In the genomic region with DNA sequence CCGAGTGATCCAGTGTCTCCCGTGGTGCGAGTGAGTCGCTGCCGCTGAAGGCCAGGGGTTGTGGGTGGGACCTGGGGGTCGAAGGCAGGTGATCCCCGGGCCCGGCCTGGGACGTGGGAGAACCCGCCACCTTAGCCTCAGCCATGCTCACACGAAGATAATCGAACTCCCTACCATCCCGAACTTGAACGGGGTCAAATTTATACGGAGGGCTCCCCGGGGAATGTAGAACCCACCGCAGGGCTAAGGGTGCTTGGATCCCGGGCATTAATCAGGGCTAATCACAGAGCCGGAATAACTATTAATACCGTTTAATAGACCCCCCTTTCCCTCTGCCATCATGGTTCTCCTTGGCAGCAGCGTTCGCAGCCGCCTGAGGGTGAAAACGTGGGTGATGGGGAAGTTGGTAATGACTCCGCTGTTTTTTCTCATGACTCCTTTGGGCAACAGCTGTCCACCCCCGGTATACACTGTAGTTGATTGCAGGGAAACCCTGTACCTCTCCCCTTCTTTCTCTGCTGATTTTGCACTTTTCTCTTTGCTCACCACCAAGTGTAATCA, we compare ENCODE assay signal across 8 mouse cellular contexts. TPM values are rescaled to one million over a fixed set of nuclear protein-coding genes. Genes with fewer than 3 reads are reported as not detected.
DNase-seq lines count a peak whose midpoint lies in the region; ATAC-seq and TF ChIP-seq lines count a peak whose summit lies in the region.

No protein-coding gene starts in this region.

- H3K9ac ChIP-seq in forebrain, embryonic 14.5 days (ENCODE audit: low read length): peak overlapping the region; percentile 95
- peak overlapping the region; percentile 100 for H3K9ac ChIP-seq in liver, embryonic 14.5 days (replicated peaks)

- DNase-seq in heart, adult 18-20 months: peak; percentile 55 to 58
- no peak for DNase-seq in heart, postnatal 25 days (ENCODE audit: low spot score)
- peak; percentile 58 for DNase-seq in cerebellum, adult 11-12 months
- peak; percentile 48 for DNase-seq in forebrain, embryonic 14.5 days (ENCODE audit: low spot score)
- peak; percentile 68 for DNase-seq in induced T-regulatory cell, adult 2 months (ENCODE audit: low read depth)
- peak; percentile 52 to 57 (median 54) for DNase-seq in liver, embryonic 14.5 days (ENCODE audit: low read depth in 3 of 3, low spot score in 3 of 3)
- DNase-seq in testis, postnatal 14 days (ENCODE audit: low spot score): peak; percentile 44

- peaks cover 14% of the 10 kb centered on the region for H3K36me3 ChIP-seq in forebrain, embryonic 14.5 days (ENCODE audit: control insufficient read depth, insufficient read depth, low read length)
- peaks cover 31% of the 10 kb centered on the region for H3K36me3 ChIP-seq in liver, embryonic 14.5 days (replicated peaks; ENCODE audit: control insufficient read depth, insufficient read depth, low read depth)
- H3K36me3 ChIP-seq in myocyte (ENCODE audit: control insufficient read depth, insufficient read depth): peaks cover 24% of the 10 kb centered on the region

- under 1% methylated on average over 26 of the region's 26 CpGs for WGBS in forebrain, embryonic 14.5 days
- under 1% methylated on average over 26 of the region's 26 CpGs for WGBS in liver, embryonic 14.5 days (ENCODE audit: insufficient replicate concordance)

- TF ChIP-seq EP300 in liver, embryonic 14.5 days (IDR thresholded peaks at IDR 0.05; ENCODE audit: low read depth): no peak

- peak overlapping the region; percentile 99 for H3ac ChIP-seq in myocyte (ENCODE audit: control insufficient read depth, insufficient read length)

- peak overlapping the region; percentile 98 for H3K4me3 ChIP-seq in forebrain, embryonic 14.5 days (ENCODE audit: low read depth, low read length)
- H3K4me3 ChIP-seq in liver, embryonic 14.5 days (ENCODE audit: insufficient read depth in 1 of 2, low read depth in 2 of 2, low read length in 2 of 2): peak overlapping the region; percentile 81 to 95
- H3K4me3 ChIP-seq in myocyte: peak overlapping the region; percentile 85

- intact Hi-C loops in heart, postnatal 25 days (cut with DNase I): loop anchor here (2.0 kb wide), 1 partner anchor 29 kb away; the partner anchor contains the start of genes Acot13 and Tdp2

- peak overlapping the region; percentile 88 for H3K4me2 ChIP-seq in forebrain, embryonic 14.5 days (ENCODE audit: low read length)
- peak overlapping the region; percentile 99 for H3K4me2 ChIP-seq in liver, embryonic 14.5 days (ENCODE audit: low read depth)
- peak overlapping the region; percentile 81 for H3K4me2 ChIP-seq in myocyte (ENCODE audit: low read depth)

- no peak for ATAC-seq in forebrain, embryonic 14.5 days
- no peak for ATAC-seq in liver, embryonic 14.5 days (ENCODE audit: insufficient read depth)

- TF ChIP-seq POLR2A in myocyte (IDR thresholded peaks at IDR 0.05; ENCODE audit: insufficient read length, low read depth): peak; percentile 21

- H3K27me3 ChIP-seq in forebrain, embryonic 14.5 days (replicated peaks; ENCODE audit: control insufficient read depth, insufficient read depth, low read length): no peaks in the 10 kb centered on the region
- H3K27me3 ChIP-seq in liver, embryonic 14.5 days (ENCODE audit: control insufficient read depth, insufficient read depth, low read length): no peaks in the 10 kb centered on the region
- no peaks in the 10 kb centered on the region for H3K27me3 ChIP-seq in myocyte (ENCODE audit: control insufficient read depth, insufficient read depth, insufficient read length)

- no peak for TF ChIP-seq CTCF in liver, embryonic 14.5 days (IDR thresholded peaks at IDR 0.05; ENCODE audit: low read depth)

- peak overlapping the region; percentile 99; the same call in 1 of the 2 replicates for H3K27ac ChIP-seq in forebrain, embryonic 14.5 days (ENCODE audit: low read depth, low read length)
- H3K27ac ChIP-seq in liver, embryonic 14.5 days: peak overlapping the region; percentile 94

- H3K79me2 ChIP-seq in myocyte (ENCODE audit: control insufficient read depth, insufficient read depth): peaks cover 54% of the 10 kb centered on the region

- H3K4me1 ChIP-seq in forebrain, embryonic 14.5 days (ENCODE audit: control insufficient read depth, insufficient read depth, low read length): peaks cover 17% of the 10 kb centered on the region
- H3K4me1 ChIP-seq in liver, embryonic 14.5 days (replicated peaks; ENCODE audit: control insufficient read depth in 2 of 2, insufficient read depth in 2 of 2, low read length in 1 of 2): peaks cover 13 to 14% of the 10 kb centered on the region in 2 experiments

- no peaks in the 10 kb centered on the region for H3K9me3 ChIP-seq in forebrain, embryonic 14.5 days (replicated peaks; ENCODE audit: control insufficient read depth, low read length)
- H3K9me3 ChIP-seq in liver, embryonic 14.5 days (ENCODE audit: control insufficient read depth, low read length): no peaks in the 10 kb centered on the region

TF ChIP-seq in myocyte, 11 proteins besides CTCF, POLR2A, EP300 and RAD21:
- TF ChIP-seq MYOG (IDR thresholded peaks at IDR 0.05; ENCODE audit: control insufficient read depth in 1 of 3, insufficient read depth in 1 of 3, insufficient read length in 2 of 3, low read depth in 2 of 3) (peak in 2 of 3 experiments; percentile 12 to 63), POLR2AphosphoS2 (IDR thresholded peaks at IDR 0.05; ENCODE audit: insufficient read length, low read depth) (peak; percentile 43), MYOD1 (IDR thresholded peaks at IDR 0.05; ENCODE audit: control insufficient read depth in 1 of 3, insufficient read length in 2 of 3, low read depth in 2 of 3) (peak in 2 of 3 experiments; percentile 26 to 51), TCF3 (IDR thresholded peaks at IDR 0.05; ENCODE audit: insufficient read length, low read depth) (no peak)
TF ChIP-seq in myocyte: peak in this region for 3.

RNA-seq across cellular contexts. Expression of gene BC005537, which starts 0.8 kb away (rescaled TPM):
- total RNA-seq in heart, adult 18-20 months (2021): 100 to 1,000 TPM; 132 to 137 TPM
- total RNA-seq in heart, postnatal 25 days (2021): 100 to 1,000 TPM; 120 to 132 TPM
- 50.3 and 57.9 TPM in 2 replicates for polyA plus RNA-seq in forebrain, embryonic 14.5 days (2014; fragmentation: Nextera tagmentation; extraction: Ambion mirVana)
- polyA plus RNA-seq in liver, embryonic 14.5 days (2012; rRNA removed): 17.4 and 33.5 TPM in 2 replicates
- 13.7 and 14.5 TPM in 2 replicates for polyA plus RNA-seq in liver, embryonic 14.5 days (2014; fragmentation: Nextera tagmentation; extraction: Ambion mirVana)
- 27.3 TPM for polyA plus RNA-seq in myocyte (2012; fragmentation: generic; extraction: Trizol)

RNA-seq across cellular contexts. Expression of gene Acot13, which starts 29.1 kb away (rescaled TPM):
- 100 to 1,000 TPM; 395 to 427 TPM for total RNA-seq in heart, adult 18-20 months (2021)
- total RNA-seq in heart, postnatal 25 days (2021): 100 to 1,000 TPM; 422 to 431 TPM
- polyA plus RNA-seq in forebrain, embryonic 14.5 days (2014; fragmentation: Nextera tagmentation; extraction: Ambion mirVana): 66.1 and 73.3 TPM in 2 replicates
- 26.2 and 38.2 TPM in 2 replicates for polyA plus RNA-seq in liver, embryonic 14.5 days (2012; rRNA removed)
- polyA plus RNA-seq in liver, embryonic 14.5 days (2014; fragmentation: Nextera tagmentation; extraction: Ambion mirVana): 61.9 and 67.0 TPM in 2 replicates
- 67.1 TPM for polyA plus RNA-seq in myocyte (2012; fragmentation: generic; extraction: Trizol)

RNA-seq across cellular contexts. Expression of gene Tdp2, which starts 29.3 kb away (rescaled TPM):
- total RNA-seq in heart, adult 18-20 months (2021): 10 to 100 TPM; 13.1 TPM
- total RNA-seq in heart, postnatal 25 days (2021): 10 to 100 TPM; 12.9 to 15.5 TPM
- polyA plus RNA-seq in forebrain, embryonic 14.5 days (2014; fragmentation: Nextera tagmentation; extraction: Ambion mirVana): 44.9 and 45.1 TPM in 2 replicates
- 17.0 and 21.8 TPM in 2 replicates for polyA plus RNA-seq in liver, embryonic 14.5 days (2012; rRNA removed)
- 25.0 and 26.4 TPM in 2 replicates for polyA plus RNA-seq in liver, embryonic 14.5 days (2014; fragmentation: Nextera tagmentation; extraction: Ambion mirVana)
- polyA plus RNA-seq in myocyte (2012; fragmentation: generic; extraction: Trizol): 5.4 TPM

RNA-seq across cellular contexts. Expression of gene Gmnn, which starts 40.5 kb away (rescaled TPM):
- 10 to 100 TPM; 61.0 to 65.8 TPM for total RNA-seq in heart, adult 18-20 months (2021)
- total RNA-seq in heart, postnatal 25 days (2021): 10 to 100 TPM; 38.7 to 42.9 TPM
- polyA plus RNA-seq in forebrain, embryonic 14.5 days (2014; fragmentation: Nextera tagmentation; extraction: Ambion mirVana): 44.9 and 65.6 TPM in 2 replicates
- polyA plus RNA-seq in liver, embryonic 14.5 days (2012; rRNA removed): 32.1 and 65.7 TPM in 2 replicates
- polyA plus RNA-seq in liver, embryonic 14.5 days (2014; fragmentation: Nextera tagmentation; extraction: Ambion mirVana): 149 and 153 TPM in 2 replicates
- polyA plus RNA-seq in myocyte (2012; fragmentation: generic; extraction: Trizol): 10.8 TPM

RNA-seq across cellular contexts. Expression of gene D130043K22Rik, which starts 42.7 kb away (rescaled TPM):
- under 1 TPM in 1 of 2 experiments, not detected in 1; 0.05 TPM for total RNA-seq in heart, adult 18-20 months (2021)
- not detected for total RNA-seq in heart, postnatal 25 days (2021)
- 1.4 and 2.6 TPM in 2 replicates for polyA plus RNA-seq in forebrain, embryonic 14.5 days (2014; fragmentation: Nextera tagmentation; extraction: Ambion mirVana)
- 0.04 and 0.11 TPM in 2 replicates for polyA plus RNA-seq in liver, embryonic 14.5 days (2012; rRNA removed)
- 0.06 and 0.15 TPM in 2 replicates for polyA plus RNA-seq in liver, embryonic 14.5 days (2014; fragmentation: Nextera tagmentation; extraction: Ambion mirVana)
- not detected for polyA plus RNA-seq in myocyte (2012; fragmentation: generic; extraction: Trizol)
